Mouse (Mus musculus): Measurements from ENCODE around the gene Ccer1.
"Not testable (repeated sequence)": the region's sequence is repeated elsewhere in the genome, so short reads cannot be mapped to it uniquely, and the experiment has no call there.

The Ccer1 gene

DNA sequence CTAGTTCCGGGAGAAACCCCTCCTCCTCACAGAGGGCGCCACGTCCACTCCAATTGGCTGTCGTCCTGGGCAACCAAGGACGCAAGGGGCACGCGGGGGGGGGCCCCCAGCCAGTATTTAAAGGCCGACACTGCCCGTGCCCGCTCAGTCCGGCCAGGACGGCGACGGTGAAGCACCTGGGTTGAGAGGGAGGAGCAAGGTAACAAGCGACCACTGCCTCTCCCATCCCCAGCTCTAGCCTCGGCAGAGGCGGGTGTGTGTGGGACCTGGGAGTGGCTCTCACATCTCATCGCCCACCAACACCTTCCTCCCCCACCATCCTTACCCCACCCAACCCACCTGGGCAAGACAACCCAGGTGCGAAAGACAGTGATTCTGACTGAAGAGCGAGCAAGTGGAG, at the start of gene Ccer1:
TSS of gene Ccer1 (plus strand) at position 147 of the 400 bp plus-strand sequence.
- DNase-seq (ENCODE audit: low spot score): peak; percentile 6

GRCm38 (mm10) chr10:97643768-97644167, 49.1 kb upstream of the Ccer1 start, which contains the start of gene Epyc:
TSS of gene Epyc (plus strand) at chr10:97644068.
- DNase-seq (ENCODE audit: low spot score): no peak

DNA sequence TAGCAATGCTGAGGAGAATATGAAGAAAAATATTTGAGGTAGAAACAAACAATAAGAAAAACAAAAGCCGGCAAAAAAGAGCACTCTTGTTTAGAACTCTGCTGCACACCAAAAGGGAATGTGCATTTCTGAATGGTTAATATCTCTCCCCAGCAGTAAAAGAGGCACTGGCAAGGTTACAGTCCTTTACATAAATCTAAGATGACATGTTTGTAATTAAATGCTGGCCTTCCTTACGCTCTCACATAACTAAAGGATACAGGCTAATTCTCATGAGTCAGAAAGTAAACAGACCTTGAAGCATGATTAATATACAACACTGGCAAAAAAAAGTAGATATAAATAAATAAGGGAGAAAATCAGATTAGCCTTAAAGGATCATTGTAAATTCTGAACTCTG, 42.5 kb upstream of the Ccer1 start:
- no peak for DNase-seq (ENCODE audit: low spot score)

- DNase-seq (ENCODE audit: low spot score): no peak
Observed at GRCm38 (mm10) chr10:97659489-97659888, 33.4 kb upstream of the Ccer1 start.

- DNase-seq (ENCODE audit: low spot score): no peak
Observed at GRCm38 (mm10) chr10:97668656-97669055, 24.2 kb upstream of the Ccer1 start.

DNA sequence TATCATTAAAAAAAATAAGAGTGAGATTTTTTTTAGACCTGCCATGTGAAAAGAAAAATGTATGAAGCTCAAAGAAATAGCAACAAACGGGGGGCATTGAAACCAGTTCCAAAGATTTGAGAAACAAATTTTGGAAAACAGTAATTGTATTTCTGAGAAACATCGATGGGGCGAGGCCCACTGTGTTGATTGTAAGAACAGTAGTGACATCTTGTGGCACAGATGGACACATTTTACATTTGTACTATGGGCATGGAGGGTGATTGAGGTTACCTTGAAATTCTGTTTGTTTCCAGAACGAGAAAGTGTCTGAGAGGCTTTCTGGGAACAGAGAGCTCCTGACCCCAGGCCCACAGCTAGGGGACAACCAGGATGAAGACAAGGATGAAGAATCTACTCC, 22.7 kb upstream of the Ccer1 start:
- DNase-seq (ENCODE audit: low spot score): no peak

GRCm38 (mm10) chr10:97673239-97673638, 19.6 kb upstream of the Ccer1 start:
- no peak for DNase-seq (ENCODE audit: low spot score)

- DNase-seq (ENCODE audit: low spot score): no peak
Observed at GRCm38 (mm10) chr10:97682981-97683380, 9.9 kb upstream of the Ccer1 start.

DNA sequence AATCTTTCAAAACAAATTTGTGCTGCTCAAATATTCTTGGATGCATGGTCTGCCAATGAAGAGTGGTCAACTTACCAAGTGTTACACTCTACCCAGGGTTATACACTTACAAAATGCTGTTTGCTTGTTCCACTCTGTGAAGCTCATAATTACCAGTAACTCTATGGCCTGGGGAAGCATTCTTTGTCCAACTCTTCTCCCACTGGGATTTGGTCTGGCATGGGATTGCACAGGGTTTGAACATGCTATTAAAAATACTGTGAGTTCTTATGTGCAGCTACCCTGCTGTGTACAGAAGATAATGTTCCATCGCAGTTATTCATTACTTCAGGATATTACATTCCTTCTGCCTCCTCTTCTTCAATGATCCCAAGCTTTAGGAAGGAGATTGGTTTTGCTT, 5.7 kb upstream of the Ccer1 start:
- DNase-seq (ENCODE audit: low spot score): no peak

GRCm38 (mm10) chr10:97689425-97689824, 3.4 kb upstream of the Ccer1 start:
- no peak for DNase-seq (ENCODE audit: low spot score)

GRCm38 (mm10) chr10:97693398-97694135, 708 bp downstream of the Ccer1 start:
- DNase-seq (ENCODE audit: low spot score): no peak

DNA sequence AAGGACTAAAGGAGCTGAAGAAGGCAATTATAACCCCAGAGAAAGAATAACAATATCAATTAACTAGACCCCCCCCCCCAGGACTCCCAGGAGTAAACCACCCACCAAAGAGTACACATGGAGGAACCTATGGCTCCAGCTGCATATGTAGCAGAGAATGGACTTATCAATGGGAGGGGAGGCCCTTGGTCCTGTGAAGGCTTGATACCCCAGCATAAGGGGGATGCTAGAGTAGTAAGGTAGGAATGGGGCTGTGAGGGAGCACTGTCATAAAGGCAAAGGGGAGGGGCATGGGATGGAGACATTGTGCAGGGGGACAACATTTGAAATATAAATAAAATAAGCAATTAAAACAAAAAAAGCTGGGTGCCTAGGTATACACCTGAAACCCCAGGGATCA, 9.5 kb downstream of the Ccer1 start:
- no peak for DNase-seq (ENCODE audit: low spot score)

- no peak for DNase-seq (ENCODE audit: low spot score)
Observed at GRCm38 (mm10) chr10:97704562-97704961, 11.7 kb downstream of the Ccer1 start.

- DNase-seq (ENCODE audit: low spot score): no peak
Observed at GRCm38 (mm10) chr10:97712687-97713086, 19.8 kb downstream of the Ccer1 start.

DNA sequence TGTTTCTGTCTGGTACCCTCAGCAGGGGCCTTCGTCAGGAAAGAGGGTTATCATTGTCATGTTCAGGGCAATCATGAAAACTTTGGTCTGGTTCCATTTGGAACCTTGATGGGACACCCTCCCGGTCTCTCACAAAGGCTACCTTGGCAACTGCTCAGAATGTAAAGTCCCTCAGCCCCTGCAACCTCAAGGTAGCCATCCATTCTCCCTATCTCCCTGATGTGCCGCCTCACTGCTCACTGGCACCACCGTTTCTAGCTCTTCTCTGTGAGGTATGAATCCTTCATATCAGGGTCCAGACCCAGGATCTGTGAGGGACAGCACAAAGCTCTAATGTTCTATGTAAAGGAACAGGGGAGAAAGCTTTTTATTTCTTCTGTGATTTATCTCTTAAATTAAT, 21.7 kb downstream of the Ccer1 start:
- no peak for DNase-seq (ENCODE audit: low spot score)

DNA sequence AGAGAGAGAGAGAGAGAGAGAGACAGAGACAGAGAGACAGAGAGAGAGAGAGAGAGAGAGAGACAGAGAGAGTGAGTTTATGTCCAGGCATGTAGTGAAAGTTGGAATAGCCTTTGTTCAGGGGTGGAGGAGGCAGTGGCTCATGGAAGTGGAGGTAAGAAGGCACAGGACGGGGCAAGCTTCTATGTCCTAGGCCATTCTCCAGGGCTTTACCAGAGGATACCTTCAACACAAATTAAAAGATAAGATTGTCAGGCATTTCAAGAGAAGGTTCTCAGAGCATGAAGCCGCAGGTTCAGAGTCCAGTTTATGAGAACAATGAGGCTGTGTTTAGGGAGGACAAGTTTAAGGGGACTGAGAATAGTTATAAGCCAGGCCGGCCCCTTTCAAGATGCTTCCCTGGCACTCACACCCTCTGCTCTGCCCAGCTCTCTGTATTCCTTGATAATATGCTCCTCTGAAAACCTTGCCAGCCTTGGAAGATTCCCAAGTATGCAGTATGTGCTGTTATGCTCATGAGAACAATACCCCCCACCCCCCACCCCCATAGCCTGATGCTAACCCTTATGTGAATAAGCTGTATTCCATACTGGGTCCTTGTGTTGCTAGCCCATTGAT, 22.5 kb downstream of the Ccer1 start:
- DNase-seq (ENCODE audit: low spot score): no peak

DNA sequence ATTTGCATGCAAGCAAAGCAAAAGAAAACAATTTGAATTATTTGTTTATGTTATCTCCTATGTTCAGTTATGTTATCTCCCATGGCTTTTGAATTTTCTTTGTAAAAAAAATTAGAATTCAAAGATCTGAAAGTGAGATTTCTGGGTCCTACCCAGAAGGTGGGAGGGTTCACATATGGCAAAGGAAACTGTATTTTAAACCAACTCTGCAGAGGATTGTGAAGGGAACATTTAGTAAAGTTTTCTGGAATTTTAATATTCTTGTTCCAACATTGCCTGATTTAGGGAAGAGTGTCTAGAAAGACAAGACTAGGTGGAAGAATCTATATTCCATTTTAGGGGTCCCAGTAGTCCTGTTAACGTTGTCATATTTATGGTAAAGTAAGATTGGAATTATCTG, 24.4 kb downstream of the Ccer1 start:
- DNase-seq (ENCODE audit: low spot score): no peak

DNA sequence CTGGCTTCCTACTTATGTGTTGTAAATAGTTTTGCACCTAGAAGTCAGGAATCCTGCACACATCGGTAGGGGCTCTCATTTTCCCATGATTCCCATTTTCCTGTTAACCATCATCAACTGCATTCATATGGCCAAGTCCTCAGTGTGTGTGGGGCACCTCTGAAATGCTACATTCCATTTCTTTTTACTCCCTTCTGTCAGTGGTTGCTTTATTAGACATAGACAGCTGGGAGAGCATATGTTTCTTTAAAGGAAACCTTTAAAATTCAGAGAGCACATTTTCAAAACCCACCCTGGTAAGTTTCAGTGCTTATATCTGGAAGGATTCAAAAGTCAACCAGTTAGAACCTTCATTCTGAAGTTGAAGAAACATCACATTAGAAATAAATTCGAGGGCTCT, 25.2 kb downstream of the Ccer1 start:
- no peak for DNase-seq (ENCODE audit: low spot score)

- DNase-seq (ENCODE audit: low spot score): no peak
Observed at GRCm38 (mm10) chr10:97720625-97721024, 27.8 kb downstream of the Ccer1 start.

DNA sequence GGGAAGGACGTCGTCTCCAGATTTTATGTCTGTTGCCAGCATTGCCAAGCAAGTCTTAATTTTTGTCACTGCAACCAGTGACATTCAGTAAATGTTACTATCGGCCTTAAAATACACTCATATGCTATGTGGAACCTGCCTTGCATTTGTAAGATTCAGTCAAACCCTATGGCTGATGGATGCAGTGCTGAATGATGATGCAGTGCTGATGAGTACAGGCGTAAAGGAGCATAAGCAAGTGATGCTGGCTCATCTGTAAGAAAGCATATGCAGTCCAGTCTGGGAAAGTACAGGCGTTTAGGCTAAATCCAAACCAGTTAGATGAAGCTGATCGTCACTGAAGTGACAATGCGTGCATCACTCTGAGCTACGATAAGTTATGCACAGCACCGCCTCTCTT, 29.9 kb downstream of the Ccer1 start:
- no peak for DNase-seq (ENCODE audit: low spot score)

DNA sequence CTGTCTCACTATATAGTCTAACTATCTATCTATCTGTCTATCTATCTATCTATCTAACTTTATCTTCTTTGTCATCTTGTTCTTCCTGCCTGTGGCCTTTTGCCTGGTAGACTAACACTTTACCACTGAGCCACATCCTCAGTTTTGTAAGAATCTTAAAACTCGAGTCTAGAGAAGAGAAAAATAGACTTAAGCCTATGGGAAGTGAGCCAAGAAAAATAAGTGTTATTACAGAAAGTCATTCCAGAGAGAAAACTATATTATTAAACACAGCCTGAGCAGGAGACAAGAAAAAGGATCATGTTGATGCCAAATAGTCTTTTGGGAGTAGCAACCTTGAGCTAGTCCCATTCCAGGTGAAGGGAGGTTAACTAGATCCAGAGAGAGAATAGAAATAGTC, 33.1 kb downstream of the Ccer1 start:
- DNase-seq (ENCODE audit: low spot score): no peak

DNA sequence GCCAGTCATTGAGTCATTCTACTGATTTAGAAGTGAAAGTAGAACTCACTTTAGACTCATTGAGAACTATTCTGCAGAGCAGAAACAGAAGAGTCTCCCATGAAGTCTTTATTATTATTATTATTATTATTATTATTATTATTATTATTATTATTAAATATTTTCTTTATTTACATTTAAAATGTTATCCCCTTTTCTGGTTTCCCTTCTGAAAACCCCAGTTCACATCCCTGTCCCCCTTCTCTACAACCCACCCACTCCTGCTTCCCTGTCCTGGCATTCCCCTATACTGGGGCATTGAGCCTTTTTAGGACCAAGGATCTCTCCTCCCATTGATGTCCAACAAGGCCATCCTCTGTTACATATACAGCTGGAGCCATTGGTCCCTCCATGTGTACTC, 33.8 kb downstream of the Ccer1 start, which contains the start of gene C030005K15Rik:
TSS of gene C030005K15Rik (minus strand) at position 101 of the 400 bp plus-strand sequence.
- DNase-seq (ENCODE audit: low spot score): not testable (repeated sequence)

Data from ovary, postnatal 36 days (tissue).